Mouse (Mus musculus) ES-Bruce4 (cell line): ENCODE measurements around the gene Htr1f.

Experiments used
- CTCF ChIP-seq: IDR thresholded peaks from one replicate; pipeline ENCODE4 v1.8.1; 2011; ENCODE audit warnings: low read depth, low read length
- EP300 ChIP-seq: IDR thresholded peaks from 2 replicates; pipeline ENCODE4 v1.6.1; 2011; ENCODE audit warnings: low read depth, low read length; ENCODE audit not compliant: insufficient read depth
- POLR2A ChIP-seq: IDR thresholded peaks from one replicate; pipeline ENCODE4 v1.8.1; 2011; ENCODE audit warnings: low read length; ENCODE audit not compliant: insufficient read depth

GRCm38 (mm10) chr16:64973533-64974305, 131.9 kb downstream of the Htr1f start:
- no peak for TF ChIP-seq CTCF
- no peak for TF ChIP-seq POLR2A
- no peak for TF ChIP-seq EP300
